Mouse (Mus musculus): ENCODE measurements around the gene Fam98a.

GRCm38 (mm10) chr17:75532469-75532986 lies 19.2 kb downstream of the Fam98a start:
- no peak for TF ChIP-seq CTCF (IDR thresholded peaks at IDR 0.05; ENCODE audit: borderline replicate concordance, control insufficient read depth, extremely low read depth, insufficient read depth, low read length, poor library complexity)
- TF ChIP-seq POLR2A (IDR thresholded peaks at IDR 0.05; ENCODE audit: control insufficient read depth, extremely low read depth, insufficient read depth, low read length, poor library complexity): no peak

Data from thymus, adult 2 months (tissue).